Mouse (Mus musculus) T-helper 17 cell (primary cell): ENCODE measurements at regions not wholly inside any gene's neighbourhood (a gene's known extent, or its start where the extent isn't known, plus 50 kb on each side); places are given as distances from the start of the nearest gene placed in this dataset.

Experiments
- in situ Hi-C, 2 experiments: fragments of 300-600 bp; cut with MboI, MseI; formaldehyde crosslinking; loops; 1 replicate in 1 of 2; 2 replicates in 1 of 2; pipeline ENCODE4 v1.15.1; 2025; ENCODE audit warnings: high pct_unique_total_duplicates in 2 of 2

DNA sequence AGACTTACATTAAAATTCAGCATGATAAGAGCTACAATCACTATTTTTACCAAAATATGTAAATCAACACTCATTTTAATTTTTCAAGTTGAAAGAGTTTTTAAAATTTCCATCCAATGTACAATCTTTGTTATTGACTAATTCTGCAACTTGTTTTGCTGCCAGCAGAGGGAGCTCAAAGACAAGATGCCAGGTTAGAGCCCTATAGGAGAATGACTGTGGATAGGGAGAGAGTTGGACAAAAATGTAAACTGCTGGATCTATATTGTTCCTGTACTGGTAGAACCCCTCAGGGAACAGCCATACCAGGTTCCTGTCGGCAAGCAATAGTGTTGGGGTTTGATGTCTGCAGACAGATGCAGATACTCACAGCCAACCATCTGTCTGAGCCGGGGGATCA, 288.8 kb upstream of the 4930550L24Rik start:
- in situ Hi-C loops = loop anchor here (25.0 kb wide), 2 partner anchors 542 to 967 kb away; no protein-coding TSS in a partner anchor
